Mouse (Mus musculus): Measurements from ENCODE around the gene Serinc5.
"Not testable (repeated sequence)": the region's sequence is repeated elsewhere in the genome, so short reads cannot be mapped to it uniquely, and the experiment has no call there.

DNA sequence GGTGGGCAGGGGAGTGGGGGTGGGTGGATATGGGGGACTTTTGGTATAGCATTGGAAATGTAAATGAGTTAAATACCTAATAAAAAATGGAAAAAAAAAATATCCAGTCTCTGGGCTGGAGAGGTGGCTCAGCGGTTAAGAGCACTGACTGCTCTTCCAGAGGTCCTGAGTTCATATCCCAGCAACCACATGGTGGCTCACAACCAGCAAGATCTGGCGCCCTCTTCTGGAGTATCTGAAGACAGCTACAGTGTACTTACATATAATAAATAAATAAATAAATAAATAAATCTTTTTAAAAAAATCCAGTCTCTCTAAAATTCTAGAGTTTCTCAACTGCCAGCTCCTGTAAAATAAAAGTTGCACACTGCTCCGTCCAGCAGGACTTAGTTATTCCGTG lies 5.6 kb upstream of the Serinc5 start:
- not testable (repeated sequence) for TF ChIP-seq POLR2A (IDR thresholded peaks at IDR 0.05; ENCODE audit: low read depth, low read length); CTCF (IDR thresholded peaks at IDR 0.05; ENCODE audit: borderline replicate concordance, insufficient read depth, low read length)
